Mouse (Mus musculus): ENCODE data around the gene Ntn4. TPM values are rescaled to one million over a fixed set of nuclear protein-coding genes. Genes with fewer than 3 reads are reported as not detected.

Ntn4 gene
- polyA plus RNA-seq, 1 experiment from 2014 or later, result 0.17 TPM

DNA sequence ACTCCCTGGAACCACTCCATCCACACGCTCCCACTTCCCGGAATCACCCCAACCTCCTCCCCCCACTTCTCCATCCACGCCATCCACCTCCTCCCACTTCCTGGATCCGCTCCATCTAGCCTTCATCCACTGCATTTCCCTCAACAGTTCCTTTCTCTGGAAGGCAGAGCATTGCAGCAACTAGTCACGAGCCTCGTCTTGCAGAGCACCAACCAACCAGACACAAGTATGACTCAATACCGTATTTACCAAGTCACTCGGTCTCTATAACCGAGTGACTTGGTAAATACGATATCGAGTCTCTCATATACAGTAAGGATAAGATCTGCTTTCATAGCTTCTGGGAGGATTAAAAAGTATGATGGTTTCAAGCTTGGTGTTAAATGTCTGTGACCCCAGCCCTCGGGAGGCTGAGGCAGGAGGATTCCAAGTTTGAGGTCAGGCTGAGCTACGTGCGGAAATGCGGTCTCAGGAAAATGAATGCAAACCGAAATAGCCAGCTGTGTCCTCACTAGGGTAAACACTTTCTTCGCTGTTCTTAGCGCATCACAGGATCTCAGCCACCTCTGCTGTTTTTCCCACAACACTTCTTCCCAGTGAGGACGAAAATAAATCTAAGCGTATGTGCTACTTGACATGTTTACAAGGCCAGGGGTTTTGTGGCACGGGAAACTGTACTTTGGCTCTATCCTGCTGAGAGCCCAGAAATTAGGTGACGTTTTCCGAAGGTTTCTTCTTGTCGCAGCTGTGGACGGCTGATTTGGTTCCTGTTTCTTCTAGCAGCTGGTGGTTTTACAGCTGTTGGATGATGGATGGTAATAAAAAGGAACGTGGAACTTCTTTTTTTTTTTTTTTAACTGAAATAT, 48.1 kb downstream of the Ntn4 start:
- Histone ChIP-seq H3K4me1 (peaks cover 51% of the 10 kb centered on the region), H3K36me3 (no peaks in the 10 kb centered on the region), H3K27me3 (replicated peaks) (no peaks in the 10 kb centered on the region), H3K9ac (no peak overlapping the region; the same call in 1 of the 2 replicates), H3K27ac (peak overlapping the region; percentile 22), H3K9me3 (replicated peaks) (no peaks in the 10 kb centered on the region), H3K4me3 (peak overlapping the region; percentile 18; the same call in 1 of the 2 replicates), H3K4me2 (peak overlapping the region; percentile 39)
- WGBS (ENCODE audit: insufficient replicate concordance), result 59% methylated on average over 26 of the region's 26 CpGs
- ATAC-seq, result no peak; the same call in 1 of the 2 replicates

DNA sequence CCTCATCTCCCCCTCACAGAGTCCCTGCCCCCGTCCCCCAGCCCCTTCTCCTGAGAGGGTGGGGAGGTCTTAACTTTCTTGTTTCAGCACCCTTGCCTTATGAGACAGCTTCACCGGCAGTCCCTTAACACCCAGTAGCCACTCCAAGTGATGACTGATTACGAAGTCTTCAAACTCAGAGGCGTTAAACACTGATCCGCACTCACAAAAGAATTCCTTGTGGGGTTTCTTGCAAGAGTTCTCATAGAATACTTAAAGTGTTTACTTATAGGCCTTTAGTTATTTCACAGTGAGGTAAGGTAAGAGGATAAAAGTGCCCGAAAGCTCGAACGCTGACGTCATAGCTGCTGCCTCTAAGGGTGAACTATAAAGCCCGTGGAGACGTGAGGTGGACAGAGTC, 50.9 kb downstream of the Ntn4 start:
- H3K9ac ChIP-seq, result no peak overlapping the region
- H3K9me3 ChIP-seq (replicated peaks), result no peaks in the 10 kb centered on the region
- H3K4me2 ChIP-seq, result no peak overlapping the region
- no peaks in the 10 kb centered on the region for H3K27me3 ChIP-seq (replicated peaks)
- no peaks in the 10 kb centered on the region for H3K36me3 ChIP-seq
- H3K4me3 ChIP-seq, result no peak overlapping the region
- no peak overlapping the region for H3K27ac ChIP-seq
- H3K4me1 ChIP-seq, result peaks cover 37% of the 10 kb centered on the region
- no peak for ATAC-seq
- WGBS (ENCODE audit: insufficient replicate concordance), result 73% methylated on average over 11 of the region's 11 CpGs

DNA sequence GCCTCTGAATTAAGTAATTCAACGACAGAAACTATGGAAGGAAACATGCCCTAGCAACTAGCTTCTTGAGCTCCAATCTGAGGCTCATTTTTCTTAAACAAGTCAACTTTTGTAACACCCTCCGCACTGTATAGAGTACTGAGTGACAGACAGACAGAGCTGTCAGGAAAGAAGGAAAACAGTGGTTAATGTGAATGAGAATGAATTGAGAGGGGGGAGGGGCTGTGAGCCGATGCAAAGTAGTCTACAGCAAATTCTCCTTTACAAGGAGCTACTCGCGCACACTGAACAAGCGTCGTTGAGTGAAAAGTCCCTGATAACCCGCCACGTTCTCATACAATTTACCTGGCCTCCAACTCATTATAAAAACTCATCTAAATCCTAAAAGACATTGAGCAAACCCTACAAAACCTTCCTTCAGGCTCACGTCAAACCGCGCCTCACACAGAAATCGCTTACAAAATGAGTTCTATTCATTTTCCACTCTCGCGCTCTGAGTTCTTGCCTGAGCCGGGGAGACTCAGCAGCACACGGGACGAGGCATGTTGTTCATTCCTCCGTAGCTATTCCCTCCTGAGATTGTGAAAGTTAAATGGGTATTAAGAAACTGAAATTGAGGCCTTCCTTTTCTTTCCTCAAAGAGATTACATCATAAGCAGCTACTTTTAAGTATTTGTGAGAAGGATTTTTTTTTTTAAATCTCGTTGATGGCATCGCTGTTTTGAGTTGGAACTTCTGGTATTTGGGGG, 54.7 kb downstream of the Ntn4 start:
- no peaks in the 10 kb centered on the region for H3K36me3 ChIP-seq
- H3K4me1 ChIP-seq, result peaks cover 32% of the 10 kb centered on the region
- H3K9me3 ChIP-seq (replicated peaks), result no peaks in the 10 kb centered on the region
- no peak overlapping the region for H3K27ac ChIP-seq
- no peak for ATAC-seq
- 72% methylated on average over 21 of the region's 21 CpGs for WGBS (ENCODE audit: insufficient replicate concordance)
- H3K27me3 ChIP-seq (replicated peaks), result no peaks in the 10 kb centered on the region
- H3K9ac ChIP-seq, result no peak overlapping the region
- no peak overlapping the region for H3K4me3 ChIP-seq
- H3K4me2 ChIP-seq, result no peak overlapping the region

DNA sequence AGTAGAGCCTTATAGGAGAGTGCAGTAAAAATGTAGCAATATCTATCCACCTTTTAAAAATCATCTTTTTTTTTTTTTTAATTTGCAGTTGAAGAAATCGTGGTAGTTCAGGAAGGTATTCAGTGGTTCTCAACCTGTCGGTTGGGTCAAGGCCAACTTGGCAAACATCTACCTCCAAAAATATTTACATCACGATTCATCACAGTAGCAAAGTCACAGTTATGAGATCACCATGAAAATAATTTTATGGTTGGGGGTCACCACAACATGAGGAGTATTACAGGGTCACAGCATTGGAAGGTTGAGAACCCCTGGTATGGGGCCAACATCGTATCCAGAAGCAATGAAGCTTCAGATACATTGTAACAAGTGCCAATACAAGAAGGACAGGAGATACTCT, 55.5 kb downstream of the Ntn4 start:
- Histone ChIP-seq H3K9me3 (replicated peaks) (no peaks in the 10 kb centered on the region), H3K27me3 (replicated peaks) (no peaks in the 10 kb centered on the region), H3K9ac (no peak overlapping the region), H3K4me3 (no peak overlapping the region), H3K4me2 (no peak overlapping the region), H3K4me1 (peaks cover 38% of the 10 kb centered on the region), H3K36me3 (no peaks in the 10 kb centered on the region), H3K27ac (peak overlapping the region; percentile 27; the same call in 1 of the 2 replicates)
- no peak for ATAC-seq
- WGBS (ENCODE audit: insufficient replicate concordance), result 77% methylated on average over 4 of the region's 4 CpGs

DNA sequence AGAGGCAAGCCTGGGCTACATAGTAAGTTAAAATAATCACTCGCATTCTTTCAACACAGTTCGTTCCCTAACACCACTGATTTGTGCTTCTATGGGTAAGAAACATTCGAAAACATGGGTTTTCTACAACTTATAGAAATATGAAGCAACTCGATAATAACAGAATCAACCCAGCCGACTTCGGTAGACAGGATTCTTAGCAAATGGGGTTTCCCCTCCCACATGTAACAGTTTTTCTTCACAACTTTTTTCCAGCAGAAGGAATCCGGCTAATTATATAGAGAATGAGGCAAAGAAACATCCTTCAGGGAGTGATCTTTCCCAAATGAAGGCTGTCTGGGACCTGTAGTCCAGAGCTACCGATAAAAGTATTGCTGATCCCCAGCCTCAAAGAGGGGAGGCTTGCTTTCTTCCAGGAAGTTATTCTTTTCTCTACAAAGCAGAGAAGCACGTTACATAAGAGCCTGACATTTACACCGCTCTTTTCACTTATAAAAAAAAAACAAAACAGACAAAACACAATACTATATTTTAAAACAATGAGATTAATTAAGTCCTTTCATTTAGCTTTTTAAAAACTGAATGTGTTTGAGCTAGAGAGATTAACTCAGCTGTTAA, 57.5 kb downstream of the Ntn4 start:
- 81% methylated on average over 10 of the region's 10 CpGs for WGBS (ENCODE audit: insufficient replicate concordance)
- peaks cover 43% of the 10 kb centered on the region for H3K4me1 ChIP-seq
- ATAC-seq, result no peak
- no peak overlapping the region for H3K9ac ChIP-seq
- no peaks in the 10 kb centered on the region for H3K9me3 ChIP-seq (replicated peaks)
- H3K4me3 ChIP-seq, result no peak overlapping the region
- H3K4me2 ChIP-seq, result no peak overlapping the region
- H3K27me3 ChIP-seq (replicated peaks), result no peaks in the 10 kb centered on the region
- no peak overlapping the region for H3K27ac ChIP-seq
- no peaks in the 10 kb centered on the region for H3K36me3 ChIP-seq

DNA sequence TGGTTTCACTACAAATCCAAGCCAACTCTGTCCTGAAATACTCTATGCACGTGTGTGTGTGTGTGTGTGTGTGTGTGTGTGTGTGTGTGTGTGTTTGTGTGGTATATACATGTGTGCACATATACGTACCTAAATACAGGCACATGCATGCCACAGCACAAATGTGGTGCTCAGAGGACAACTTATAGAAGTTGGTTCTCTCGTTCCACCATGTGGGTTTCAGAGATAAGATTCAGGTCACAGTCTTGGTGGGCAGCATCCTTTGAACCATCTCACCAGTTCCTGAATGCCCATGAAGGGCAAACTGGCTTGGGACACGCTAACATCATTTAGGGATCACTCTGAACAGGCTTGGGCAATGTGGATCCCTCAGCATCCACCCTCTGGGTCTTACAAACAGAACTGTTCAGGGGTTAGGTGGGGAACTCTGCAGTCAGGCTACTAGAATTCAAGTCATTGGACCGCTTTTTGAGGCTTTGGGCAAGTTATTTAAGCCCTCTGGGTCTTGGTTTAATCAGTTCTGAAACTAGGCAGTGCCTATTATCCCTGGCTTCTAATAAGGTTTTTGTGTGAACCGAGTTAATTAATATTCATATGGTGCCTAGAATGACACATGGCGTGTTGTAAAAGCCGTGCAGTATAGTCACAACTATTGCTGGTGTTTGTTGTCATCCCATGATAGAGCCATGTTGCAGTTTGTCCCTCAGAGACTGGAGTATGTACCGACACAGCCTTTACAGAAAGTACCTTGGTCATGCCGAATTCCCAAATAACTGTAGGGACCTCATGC, 59.4 kb downstream of the Ntn4 start:
- H3K4me2 ChIP-seq, result peak overlapping the region; percentile 66
- no peaks in the 10 kb centered on the region for H3K36me3 ChIP-seq
- peak overlapping the region; percentile 39 for H3K4me3 ChIP-seq
- H3K9ac ChIP-seq, result no peak overlapping the region
- no peak overlapping the region for H3K27ac ChIP-seq
- peaks cover 43% of the 10 kb centered on the region for H3K4me1 ChIP-seq
- no peaks in the 10 kb centered on the region for H3K9me3 ChIP-seq (replicated peaks)
- no peaks in the 10 kb centered on the region for H3K27me3 ChIP-seq (replicated peaks)
- 61% methylated on average over 10 of the region's 10 CpGs for WGBS (ENCODE audit: insufficient replicate concordance)
- no peak for ATAC-seq

DNA sequence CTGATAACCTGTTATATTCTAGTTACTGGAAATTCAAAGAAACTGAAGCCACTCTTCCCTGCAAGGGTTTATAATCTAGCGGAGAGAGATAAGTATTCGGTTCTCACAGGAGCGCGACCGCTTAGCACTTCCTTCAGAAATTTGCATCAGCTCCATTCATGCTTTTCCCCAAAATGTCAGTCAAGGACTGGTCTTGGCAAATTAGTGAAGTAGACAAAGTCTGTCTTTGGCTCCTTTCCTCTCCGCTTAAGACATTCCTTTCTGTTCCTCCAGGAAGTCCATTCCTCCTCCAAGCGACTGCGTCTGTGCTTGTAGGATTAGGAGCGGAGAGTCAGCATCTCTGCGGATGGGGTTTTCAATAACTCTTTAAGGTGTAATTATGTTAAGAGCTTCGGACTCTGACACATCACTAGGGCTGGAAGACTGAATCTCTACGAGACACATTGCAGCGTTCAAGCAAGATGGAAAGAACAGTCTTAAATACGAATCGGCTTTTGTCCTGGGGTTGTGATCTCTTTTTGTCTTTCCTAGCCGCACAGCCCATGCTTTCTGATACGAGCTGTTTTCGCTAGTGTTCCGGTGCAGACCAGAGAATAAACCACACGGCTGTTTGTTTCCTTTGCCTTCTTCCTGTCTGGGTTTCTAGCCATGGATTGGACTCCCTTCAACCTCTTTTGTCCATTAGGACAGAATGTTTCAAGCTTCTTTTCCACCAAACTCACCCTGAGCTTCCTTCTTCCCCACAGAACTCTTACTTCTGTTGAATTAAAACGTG, 60.3 kb downstream of the Ntn4 start:
- Histone ChIP-seq H3K4me2 (peak overlapping the region; percentile 66), H3K36me3 (no peaks in the 10 kb centered on the region), H3K27ac (peak overlapping the region; percentile 15; the same call in 1 of the 2 replicates), H3K4me3 (peak overlapping the region; percentile 39), H3K9me3 (replicated peaks) (no peaks in the 10 kb centered on the region), H3K9ac (peak overlapping the region; percentile 49), H3K27me3 (replicated peaks) (no peaks in the 10 kb centered on the region), H3K4me1 (peaks cover 41% of the 10 kb centered on the region)
- WGBS (ENCODE audit: insufficient replicate concordance), result 23% methylated on average over 21 of the region's 21 CpGs
- peak; percentile 35; the same call in 1 of the 2 replicates for ATAC-seq

DNA sequence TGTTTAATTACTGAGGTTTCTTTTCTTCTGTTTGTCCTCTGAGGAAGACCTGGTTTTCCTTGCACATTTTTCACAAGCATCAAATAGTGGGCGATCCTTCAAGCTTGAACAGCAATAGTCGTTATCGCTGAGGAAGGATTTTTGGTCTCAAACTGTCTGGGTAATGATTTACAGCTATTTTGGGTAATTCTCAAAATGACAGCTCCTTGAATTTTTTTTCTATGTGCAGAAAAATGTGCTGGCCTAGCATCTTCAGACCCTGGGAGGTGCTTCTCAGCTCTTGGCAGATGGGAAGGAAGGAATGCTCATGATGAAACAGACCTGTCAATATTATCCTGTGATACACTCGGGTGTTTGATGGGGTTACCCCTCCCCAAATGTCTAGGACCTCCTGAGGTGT, 63.5 kb downstream of the Ntn4 start:
- Histone ChIP-seq H3K9me3 (replicated peaks) (no peaks in the 10 kb centered on the region), H3K27me3 (replicated peaks) (no peaks in the 10 kb centered on the region), H3K4me3 (no peak overlapping the region), H3K9ac (no peak overlapping the region), H3K36me3 (no peaks in the 10 kb centered on the region), H3K27ac (no peak overlapping the region), H3K4me1 (peaks cover 46% of the 10 kb centered on the region), H3K4me2 (no peak overlapping the region)
- no peak for ATAC-seq
- WGBS (ENCODE audit: insufficient replicate concordance), result 77% methylated on average over 4 of the region's 4 CpGs

DNA sequence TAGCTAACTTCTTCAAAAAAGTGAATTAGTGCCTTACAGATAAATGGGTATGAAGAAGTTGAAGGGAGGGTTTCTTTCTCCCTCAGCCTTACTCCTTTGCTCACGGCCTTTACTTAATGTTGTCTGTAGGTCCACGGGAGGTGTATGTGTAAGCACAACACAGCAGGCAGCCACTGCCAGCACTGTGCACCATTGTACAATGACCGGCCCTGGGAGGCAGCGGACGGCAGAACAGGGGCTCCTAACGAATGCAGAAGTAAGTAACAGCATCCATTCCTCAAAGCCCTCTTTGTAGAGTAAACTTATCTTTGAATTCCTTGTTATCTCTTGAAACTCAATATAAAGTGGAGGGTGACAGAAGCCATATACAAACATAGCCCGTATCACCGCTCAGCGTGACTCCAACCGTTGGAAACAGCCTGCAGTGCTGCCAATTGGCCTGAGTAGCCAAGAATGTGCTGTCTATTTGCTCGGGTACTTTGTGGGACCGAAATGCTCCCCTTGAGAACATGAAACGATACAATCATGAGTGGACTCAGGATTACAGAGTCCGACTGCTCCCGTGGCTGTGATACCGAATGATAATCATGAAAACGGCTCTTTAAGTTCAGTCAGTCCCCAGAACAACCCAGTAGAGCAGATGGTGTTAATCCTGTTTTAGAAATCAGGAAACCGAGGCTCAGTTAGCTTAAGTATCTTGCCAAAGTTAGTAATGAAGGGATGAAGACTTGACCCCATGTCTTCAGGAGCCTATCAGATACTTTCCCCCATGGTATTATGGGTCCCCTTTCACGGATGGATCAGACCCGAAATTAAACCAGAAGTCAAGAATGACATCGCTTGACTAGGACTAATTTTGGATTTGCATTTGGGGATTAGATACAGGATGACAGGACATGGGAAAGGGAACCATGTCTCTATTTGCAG, 66.9 kb downstream of the Ntn4 start:
- Histone ChIP-seq H3K9me3 (replicated peaks) (no peaks in the 10 kb centered on the region), H3K36me3 (0 out of 2 replicates have a peak, but pooled peaks cover 10% of the 10 kb centered on the region), H3K4me2 (no peak overlapping the region), H3K4me3 (no peak overlapping the region), H3K27ac (no peak overlapping the region), H3K9ac (no peak overlapping the region), H3K4me1 (peaks cover 26% of the 10 kb centered on the region), H3K27me3 (replicated peaks) (no peaks in the 10 kb centered on the region)
- WGBS (ENCODE audit: insufficient replicate concordance), result 66% methylated on average over 21 of the region's 21 CpGs
- no peak for ATAC-seq

DNA sequence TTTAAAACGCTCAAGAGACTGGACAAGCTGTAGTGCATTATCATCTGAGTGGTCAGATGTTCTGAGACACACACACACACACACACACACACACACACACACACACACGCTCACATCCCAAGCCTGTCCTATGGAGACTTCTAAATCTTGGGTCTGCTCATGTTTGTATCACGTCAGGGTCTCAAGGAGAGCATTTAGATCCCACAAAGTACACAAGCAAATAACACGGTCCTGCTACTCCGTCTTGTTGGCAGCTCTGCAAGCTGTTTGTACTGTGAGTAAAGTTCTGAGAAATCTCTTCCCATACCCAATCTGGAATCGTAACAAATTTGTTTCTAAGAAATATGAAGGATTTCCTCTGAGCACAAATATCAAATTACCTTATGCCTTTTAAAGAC, 67.6 kb downstream of the Ntn4 start:
- Histone ChIP-seq H3K4me3 (no peak overlapping the region), H3K9ac (no peak overlapping the region), H3K4me1 (peaks cover 26% of the 10 kb centered on the region), H3K9me3 (replicated peaks) (no peaks in the 10 kb centered on the region), H3K27me3 (replicated peaks) (no peaks in the 10 kb centered on the region), H3K4me2 (no peak overlapping the region), H3K36me3 (0 out of 2 replicates have a peak, but pooled peaks cover 10% of the 10 kb centered on the region), H3K27ac (peak overlapping the region; percentile 53)
- WGBS (ENCODE audit: insufficient replicate concordance), result 56% methylated on average over 6 of the region's 6 CpGs
- peak; percentile 48; the same call in 1 of the 2 replicates for ATAC-seq
